Mouse (Mus musculus): ENCODE results near the gene Smco4. TPM values are rescaled to one million over a fixed set of nuclear protein-coding genes. Genes with fewer than 3 reads are reported as not detected.
A peak's percentile ranks its signal among the peaks of the same experiment; 100 is the strongest.

The Smco4 gene
- polyA plus RNA-seq, 1 experiment: 47.2 TPM

- no peaks in the 10 kb centered on the region for H3K36me3 ChIP-seq (ENCODE audit: control insufficient read depth, insufficient read depth, low read length)
- no peak overlapping the region for H3K4me3 ChIP-seq (ENCODE audit: control insufficient read depth, low read depth, low read length)
- no peaks in the 10 kb centered on the region for H3K27me3 ChIP-seq (ENCODE audit: control insufficient read depth, insufficient read depth, low read length)
- H3K27ac ChIP-seq (ENCODE audit: control insufficient read depth, insufficient read depth, low read depth, low read length): peak overlapping the region; percentile 44
- peaks cover 2% of the 10 kb centered on the region; the same call in 1 of the 2 replicates for H3K4me1 ChIP-seq (ENCODE audit: control insufficient read depth, insufficient read depth, low read length)
- TF ChIP-seq CTCF (IDR thresholded peaks at IDR 0.05; ENCODE audit: control insufficient read depth, insufficient read depth, insufficient replicate concordance, low read depth, low read length) (no peak), POLR2A (IDR thresholded peaks at IDR 0.05; ENCODE audit: control insufficient read depth, low read depth, low read length) (no peak)
These were observed 29.7 kb downstream of the Smco4 start for GRCm38 (mm10) chr9:15522887-15523286.

- no peaks in the 10 kb centered on the region for H3K27me3 ChIP-seq (ENCODE audit: control insufficient read depth, insufficient read depth, low read length)
- no peak for TF ChIP-seq CTCF (IDR thresholded peaks at IDR 0.05; ENCODE audit: control insufficient read depth, insufficient read depth, insufficient replicate concordance, low read depth, low read length)
- TF ChIP-seq POLR2A (IDR thresholded peaks at IDR 0.05; ENCODE audit: control insufficient read depth, low read depth, low read length): no peak
- H3K4me3 ChIP-seq (ENCODE audit: control insufficient read depth, low read depth, low read length): no peak overlapping the region
- H3K27ac ChIP-seq (ENCODE audit: control insufficient read depth, insufficient read depth, low read depth, low read length): no peak overlapping the region; the same call in 1 of the 2 replicates
- no peaks in the 10 kb centered on the region for H3K4me1 ChIP-seq (ENCODE audit: control insufficient read depth, insufficient read depth, low read length)
- no peaks in the 10 kb centered on the region for H3K36me3 ChIP-seq (ENCODE audit: control insufficient read depth, insufficient read depth, low read length)
These were observed 30.4 kb downstream of the Smco4 start for GRCm38 (mm10) chr9:15523646-15524045.

GRCm38 (mm10) chr9:15525246-15525645 is 32.0 kb downstream of the Smco4 start:
- Histone ChIP-seq H3K4me1 (ENCODE audit: control insufficient read depth, insufficient read depth, low read length) (no peaks in the 10 kb centered on the region), H3K27ac (ENCODE audit: control insufficient read depth, insufficient read depth, low read depth, low read length) (no peak overlapping the region), H3K4me3 (ENCODE audit: control insufficient read depth, low read depth, low read length) (no peak overlapping the region), H3K36me3 (ENCODE audit: control insufficient read depth, insufficient read depth, low read length) (no peaks in the 10 kb centered on the region), H3K27me3 (ENCODE audit: control insufficient read depth, insufficient read depth, low read length) (no peaks in the 10 kb centered on the region)
- TF ChIP-seq POLR2A (IDR thresholded peaks at IDR 0.05; ENCODE audit: control insufficient read depth, low read depth, low read length): no peak
- no peak for TF ChIP-seq CTCF (IDR thresholded peaks at IDR 0.05; ENCODE audit: control insufficient read depth, insufficient read depth, insufficient replicate concordance, low read depth, low read length)

DNA sequence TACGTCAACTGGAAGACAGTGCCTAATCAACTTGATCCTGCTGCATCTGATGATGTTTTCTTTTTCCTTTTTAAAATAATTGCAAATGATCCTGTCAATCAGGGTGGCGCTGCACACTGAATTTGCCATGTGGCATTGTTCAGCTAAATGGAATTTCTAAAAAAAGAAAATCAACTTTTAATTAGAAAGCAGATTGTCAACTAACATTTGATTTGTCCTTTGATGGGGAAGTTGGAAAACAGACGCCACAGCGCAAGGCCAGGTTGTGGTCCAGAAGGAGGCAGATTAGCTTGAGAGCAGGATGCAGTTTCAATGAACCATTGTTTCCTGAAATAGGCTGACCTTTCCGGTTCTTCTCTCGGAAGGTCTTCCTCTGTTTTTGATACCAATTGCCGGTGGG is 33.3 kb downstream of the Smco4 start:
- no peaks in the 10 kb centered on the region for H3K27me3 ChIP-seq (ENCODE audit: control insufficient read depth, insufficient read depth, low read length)
- no peaks in the 10 kb centered on the region for H3K36me3 ChIP-seq (ENCODE audit: control insufficient read depth, insufficient read depth, low read length)
- H3K27ac ChIP-seq (ENCODE audit: control insufficient read depth, insufficient read depth, low read depth, low read length): no peak overlapping the region
- no peaks in the 10 kb centered on the region for H3K4me1 ChIP-seq (ENCODE audit: control insufficient read depth, insufficient read depth, low read length)
- no peak overlapping the region for H3K4me3 ChIP-seq (ENCODE audit: control insufficient read depth, low read depth, low read length)
- TF ChIP-seq CTCF (IDR thresholded peaks at IDR 0.05; ENCODE audit: control insufficient read depth, insufficient read depth, insufficient replicate concordance, low read depth, low read length) (no peak), POLR2A (IDR thresholded peaks at IDR 0.05; ENCODE audit: control insufficient read depth, low read depth, low read length) (no peak)

DNA sequence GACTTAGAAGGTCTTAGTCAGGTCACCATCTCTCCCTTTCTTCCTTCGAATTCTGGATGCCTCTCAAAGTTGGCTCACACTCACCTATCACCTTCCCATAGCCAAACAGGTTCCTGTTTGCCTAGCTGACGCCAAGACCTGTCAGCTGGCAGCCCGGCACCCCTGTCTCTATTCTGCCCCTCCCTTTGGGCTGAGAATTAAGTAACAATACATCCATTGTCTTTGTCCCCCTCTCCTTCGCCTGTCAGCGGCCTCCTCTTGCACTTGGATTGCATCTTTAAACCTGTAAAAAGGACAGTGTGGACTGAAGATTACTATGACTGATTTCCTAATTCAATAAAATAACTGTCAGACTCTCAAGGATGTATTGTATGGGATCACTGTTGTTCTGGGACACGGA is 34.6 kb downstream of the Smco4 start:
- Histone ChIP-seq H3K27ac (ENCODE audit: control insufficient read depth, insufficient read depth, low read depth, low read length) (no peak overlapping the region), H3K4me3 (ENCODE audit: control insufficient read depth, low read depth, low read length) (no peak overlapping the region), H3K27me3 (ENCODE audit: control insufficient read depth, insufficient read depth, low read length) (no peaks in the 10 kb centered on the region), H3K4me1 (ENCODE audit: control insufficient read depth, insufficient read depth, low read length) (no peaks in the 10 kb centered on the region), H3K36me3 (ENCODE audit: control insufficient read depth, insufficient read depth, low read length) (no peaks in the 10 kb centered on the region)
- no peak for TF ChIP-seq CTCF (IDR thresholded peaks at IDR 0.05; ENCODE audit: control insufficient read depth, insufficient read depth, insufficient replicate concordance, low read depth, low read length)

DNA sequence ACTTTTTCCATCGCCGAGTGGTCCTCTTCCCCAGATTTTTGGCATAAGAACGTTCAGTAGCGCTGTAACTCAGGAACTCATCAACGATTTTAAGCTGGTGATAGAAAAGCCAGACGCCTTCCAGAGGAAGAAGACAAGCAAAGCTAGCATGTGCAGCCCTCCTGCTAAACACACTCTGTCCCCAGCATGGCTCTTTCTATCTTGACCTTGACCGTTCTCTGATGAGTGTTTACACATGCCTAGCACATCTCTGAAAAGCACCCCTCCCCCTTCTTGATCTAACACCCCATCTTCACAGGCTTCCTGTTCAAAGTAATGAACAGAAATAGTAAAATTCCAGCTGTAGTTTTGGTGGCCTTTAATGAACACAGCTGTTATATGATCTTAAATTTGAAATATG is 35.1 kb downstream of the Smco4 start:
- Histone ChIP-seq H3K27me3 (ENCODE audit: control insufficient read depth, insufficient read depth, low read length) (no peaks in the 10 kb centered on the region), H3K4me1 (ENCODE audit: control insufficient read depth, insufficient read depth, low read length) (no peaks in the 10 kb centered on the region), H3K27ac (ENCODE audit: control insufficient read depth, insufficient read depth, low read depth, low read length) (no peak overlapping the region), H3K4me3 (ENCODE audit: control insufficient read depth, low read depth, low read length) (no peak overlapping the region), H3K36me3 (ENCODE audit: control insufficient read depth, insufficient read depth, low read length) (no peaks in the 10 kb centered on the region)
- TF ChIP-seq POLR2A (IDR thresholded peaks at IDR 0.05; ENCODE audit: control insufficient read depth, low read depth, low read length): no peak
- TF ChIP-seq CTCF (IDR thresholded peaks at IDR 0.05; ENCODE audit: control insufficient read depth, insufficient read depth, insufficient replicate concordance, low read depth, low read length): no peak

DNA sequence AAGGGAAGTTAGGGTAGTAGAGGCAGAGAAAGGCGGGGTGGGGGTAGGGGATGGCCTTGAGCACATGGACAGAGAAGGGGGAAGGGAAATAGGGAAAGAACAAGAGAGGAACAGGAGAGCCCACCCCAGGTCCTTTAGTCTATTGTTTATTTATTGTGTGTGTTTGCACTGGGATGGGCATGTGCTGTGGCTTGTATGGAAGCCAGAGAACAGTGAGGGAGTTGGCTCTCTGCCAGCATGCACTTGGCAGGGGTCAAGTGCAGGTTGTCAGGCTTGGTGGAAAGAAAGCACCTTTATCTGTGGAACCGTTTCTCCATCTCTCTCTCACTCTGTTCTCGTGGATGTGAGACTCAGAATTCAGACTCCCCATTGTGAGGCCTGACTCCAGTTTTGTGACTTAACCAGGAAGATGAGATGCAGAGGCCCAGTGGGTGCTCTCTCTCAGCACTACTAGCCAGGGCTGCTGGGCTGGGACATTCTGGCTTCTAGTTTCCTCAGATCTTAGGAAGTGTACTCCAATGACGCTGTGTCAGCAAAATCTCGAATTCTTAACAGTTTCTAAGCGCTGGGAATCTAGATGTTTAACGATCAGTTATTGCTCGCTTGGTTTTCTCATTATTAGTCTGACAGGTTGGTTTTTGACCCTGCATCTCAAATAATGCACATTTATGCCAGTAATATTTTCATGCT is 36.2 kb downstream of the Smco4 start:
- H3K4me1 ChIP-seq (ENCODE audit: control insufficient read depth, insufficient read depth, low read length): no peaks in the 10 kb centered on the region
- H3K36me3 ChIP-seq (ENCODE audit: control insufficient read depth, insufficient read depth, low read length): no peaks in the 10 kb centered on the region
- TF ChIP-seq CTCF (IDR thresholded peaks at IDR 0.05; ENCODE audit: control insufficient read depth, insufficient read depth, insufficient replicate concordance, low read depth, low read length): no peak
- TF ChIP-seq POLR2A (IDR thresholded peaks at IDR 0.05; ENCODE audit: control insufficient read depth, low read depth, low read length): no peak
- no peak overlapping the region for H3K4me3 ChIP-seq (ENCODE audit: control insufficient read depth, low read depth, low read length)
- H3K27ac ChIP-seq (ENCODE audit: control insufficient read depth, insufficient read depth, low read depth, low read length): no peak overlapping the region
- H3K27me3 ChIP-seq (ENCODE audit: control insufficient read depth, insufficient read depth, low read length): no peaks in the 10 kb centered on the region

- no peaks in the 10 kb centered on the region for H3K4me1 ChIP-seq (ENCODE audit: control insufficient read depth, insufficient read depth, low read length)
- TF ChIP-seq CTCF (IDR thresholded peaks at IDR 0.05; ENCODE audit: control insufficient read depth, insufficient read depth, insufficient replicate concordance, low read depth, low read length) (no peak), POLR2A (IDR thresholded peaks at IDR 0.05; ENCODE audit: control insufficient read depth, low read depth, low read length) (no peak)
- H3K27ac ChIP-seq (ENCODE audit: control insufficient read depth, insufficient read depth, low read depth, low read length): no peak overlapping the region
- no peaks in the 10 kb centered on the region for H3K27me3 ChIP-seq (ENCODE audit: control insufficient read depth, insufficient read depth, low read length)
- H3K4me3 ChIP-seq (ENCODE audit: control insufficient read depth, low read depth, low read length): no peak overlapping the region
- no peaks in the 10 kb centered on the region for H3K36me3 ChIP-seq (ENCODE audit: control insufficient read depth, insufficient read depth, low read length)
These were observed 36.7 kb downstream of the Smco4 start for GRCm38 (mm10) chr9:15529965-15530320.

Data from testis, adult 2 months (tissue).